Mouse (Mus musculus) CH12.LX (cell line): ENCODE results near the gene Ubap2l. TPM values are rescaled to one million over a fixed set of nuclear protein-coding genes. Genes with fewer than 3 reads are reported as not detected.

Source experiments
- DNase-seq: peaks from one replicate; pipeline ENCODE4 v3.0.0-alpha.2; 2013; ENCODE audit errors: extremely low read depth
- H3K27ac ChIP-seq: 2 replicates; pipeline ENCODE4 v1.5.1; 2012; ENCODE audit warnings: low read depth, mild to moderate bottlenecking, control low read depth, moderate library complexity; ENCODE audit not compliant: insufficient read depth
- H3K27me3 ChIP-seq: replicated peaks from 2 replicates; pipeline ENCODE3; 2012; ENCODE audit warnings: inconsistent platforms
- H3K36me3 ChIP-seq, 2 experiments: replicated peaks in 1 of 2; 2 replicates each; pipeline versions ENCODE3 to v1.6.1; 2012; ENCODE audit warnings: inconsistent platforms in 1 of 2, low read length in 1 of 2, mild to moderate bottlenecking in 1 of 2, mixed read lengths in 1 of 2, moderate library complexity in 1 of 2; ENCODE audit not compliant: control insufficient read depth in 1 of 2, insufficient read depth in 1 of 2
- H3K4me1 ChIP-seq, 2 experiments: 2 replicates each; pipeline ENCODE4 v1.6.1; 2012; ENCODE audit warnings: inconsistent platforms in 1 of 2, moderate library complexity in 1 of 2; ENCODE audit not compliant: insufficient read depth in 2 of 2, control insufficient read depth in 1 of 2
- H3K4me2 ChIP-seq: 2 replicates; pipeline ENCODE4 v1.6.1; 2012; ENCODE audit warnings: low read depth, mild to moderate bottlenecking, control low read depth; ENCODE audit not compliant: poor library complexity, insufficient read depth, severe bottlenecking
- H3K4me3 ChIP-seq, 3 experiments: fragments of 150-350 bp in 1 of 3; sonication (generic) in 1 of 3; replicated peaks in 1 of 3; 2 replicates each; pipeline versions ENCODE3 to v1.5.1; 2011 to 2012; ENCODE audit warnings: low read depth in 2 of 3, low read length in 2 of 3, mild to moderate bottlenecking in 2 of 3, moderate library complexity in 2 of 3, control low read depth in 1 of 3, improper control_type of control experiment in 1 of 3, inconsistent platforms in 1 of 3, mixed read lengths in 1 of 3; ENCODE audit not compliant: poor library complexity in 1 of 3
- H3K79me2 ChIP-seq: replicated peaks from 2 replicates; pipeline ENCODE4 v1.6.1; 2012; ENCODE audit warnings: mild to moderate bottlenecking, moderate library complexity; ENCODE audit not compliant: control insufficient read depth, poor library complexity, insufficient read depth, severe bottlenecking; ENCODE audit errors: extremely low read depth
- H3K9ac ChIP-seq: 2 replicates; pipeline ENCODE4 v1.6.1; 2012; ENCODE audit warnings: low read depth, mild to moderate bottlenecking, control low read depth, moderate library complexity; ENCODE audit not compliant: insufficient read depth
- H3K9me3 ChIP-seq: replicated peaks from 2 replicates; pipeline ENCODE3; 2012; ENCODE audit warnings: low read length, inconsistent platforms, mixed read lengths
- CHD1 ChIP-seq: IDR thresholded peaks from 2 replicates; pipeline ENCODE4 v1.6.1; 2012; ENCODE audit warnings: low read depth, low read length, improper control_type of control experiment, inconsistent platforms
- ELF1 ChIP-seq: IDR thresholded peaks from 2 replicates; pipeline ENCODE4 v1.6.1; 2014; ENCODE audit warnings: low read depth, mild to moderate bottlenecking, inconsistent platforms, low read length, improper control_type of control experiment
- EP300 ChIP-seq: IDR thresholded peaks from 2 replicates; pipeline ENCODE4 v1.6.1; 2011; ENCODE audit warnings: low read length, improper control_type of control experiment
- ETS1 ChIP-seq: conservative IDR thresholded peaks from 2 replicates; pipeline ENCODE4 v1.6.1; 2012; ENCODE audit warnings: low read depth, mild to moderate bottlenecking, inconsistent platforms, low read length, improper control_type of control experiment, moderate library complexity
- GABPA ChIP-seq: IDR thresholded peaks from 2 replicates; pipeline ENCODE4 v1.6.1; 2012; ENCODE audit warnings: low read depth, low read length, improper control_type of control experiment, inconsistent platforms; ENCODE audit not compliant: insufficient replicate concordance
- HCFC1 ChIP-seq: IDR thresholded peaks from 2 replicates; pipeline ENCODE4 v1.6.1; 2012; ENCODE audit warnings: low read depth, mild to moderate bottlenecking, inconsistent platforms, low read length, improper control_type of control experiment
- JUN ChIP-seq: IDR thresholded peaks from 2 replicates; pipeline ENCODE4 v1.6.1; 2011; ENCODE audit warnings: low read depth, mild to moderate bottlenecking, low read length, improper control_type of control experiment, moderate library complexity; ENCODE audit not compliant: insufficient read depth
- MAFK ChIP-seq: IDR thresholded peaks from 2 replicates; pipeline ENCODE4 v1.6.1; 2011; ENCODE audit warnings: low read length, improper control_type of control experiment; ENCODE audit not compliant: insufficient replicate concordance
- MEF2A ChIP-seq: IDR thresholded peaks from 2 replicates; pipeline ENCODE4 v1.6.1; 2014; ENCODE audit warnings: low read depth, mild to moderate bottlenecking, inconsistent platforms, low read length, improper control_type of control experiment, borderline replicate concordance
- MXI1 ChIP-seq: IDR thresholded peaks from 2 replicates; pipeline ENCODE4 v1.6.1; 2011; ENCODE audit warnings: mild to moderate bottlenecking, low read depth, low read length, improper control_type of control experiment
- PAX5 ChIP-seq: IDR thresholded peaks from 2 replicates; pipeline ENCODE4 v1.6.1; 2012; ENCODE audit warnings: low read length, inconsistent platforms, mixed read lengths
- POLR2A ChIP-seq: IDR thresholded peaks from 2 replicates; pipeline ENCODE4 v1.6.1; 2011; ENCODE audit warnings: low read depth, mild to moderate bottlenecking, improper control_type of control experiment, low read length
- RAD21 ChIP-seq: IDR thresholded peaks from 2 replicates; pipeline ENCODE4 v1.6.1; 2011; ENCODE audit warnings: low read depth, mild to moderate bottlenecking, low read length, improper control_type of control experiment, moderate library complexity
- SMC3 ChIP-seq: IDR thresholded peaks from 2 replicates; pipeline ENCODE4 v1.6.1; 2011; ENCODE audit warnings: low read depth, low read length, improper control_type of control experiment
- TCF12 ChIP-seq: IDR thresholded peaks from 2 replicates; pipeline ENCODE4 v1.6.1; 2014; ENCODE audit warnings: low read depth, mild to moderate bottlenecking, inconsistent platforms, low read length, improper control_type of control experiment
- USF2 ChIP-seq: conservative IDR thresholded peaks from 2 replicates; pipeline ENCODE4 v1.6.1; 2011; ENCODE audit warnings: low read depth, low read length, improper control_type of control experiment
- ZKSCAN1 ChIP-seq: IDR thresholded peaks from 2 replicates; pipeline ENCODE4 v1.6.1; 2012; ENCODE audit warnings: low read depth, inconsistent platforms, low read length, improper control_type of control experiment, borderline replicate concordance
- ZNF384 ChIP-seq: IDR thresholded peaks from 2 replicates; pipeline ENCODE4 v1.6.1; 2012; ENCODE audit warnings: low read depth, low read length, improper control_type of control experiment, inconsistent platforms
- dilution Hi-C: fragments of 300-500 bp; cut with MboI; formaldehyde crosslinking; loops from 2 replicates; pipeline ENCODE4 v1.14.3; 2020; ENCODE audit warnings: low sequenced_read_pairs; ENCODE audit not compliant: extremely low pct_unique_long_range_greater_than_20kb, extremely low pct_ligation_motif_present
- in situ Hi-C: fragments of 300-500 bp; cut with MboI; formaldehyde crosslinking; loops from 3 replicates; pipeline ENCODE4 v1.14.3; 2019; ENCODE audit warnings: low sequenced_read_pairs, low pct_ligation_motif_present, low pct_unique_long_range_greater_than_20kb, mixed read lengths
- polyA plus RNA-seq: library from polyadenylated mRNA; unstranded; fragments of >175 nt; gene quantifications from 2 replicates; pipeline ENCODE4 v1.2.1, GENCODE M21; 2012; ENCODE audit warnings: low read depth; ENCODE audit not compliant: insufficient read length
- total RNA-seq, 2 experiments: library from RNA; depleted of rRNA; stranded (reverse); fragments of 300-350 nt in 1 of 2; fragments of >200 nt in 1 of 2; gene quantifications; 2 replicates each; pipeline ENCODE4 v1.2.3; 2012 to 2014

Ubap2l gene
- total and polyA plus RNA-seq, 3 experiments = 49.0 to 201 (median 72.6) TPM

GRCm38 (mm10) chr3:90097928-90098327 is 45.5 kb upstream of the Ubap2l start:
- TF ChIP-seq ELF1 (no peak), MEF2A (no peak), PAX5 (no peak), RAD21 (no peak), ZKSCAN1 (no peak), GABPA (no peak), ZNF384 (no peak), SMC3 (no peak)
- TF ChIP-seq, all 38 proteins: peak for 0
- Histone ChIP-seq H3K4me2 (no peak overlapping the region), H3K4me3 (no peak overlapping the region), H3K79me2 (peaks cover 2% of the 10 kb centered on the region; the same call in 1 of the 2 replicates), H3K9ac (no peak overlapping the region), H3K4me1 (peaks cover 3 to 44% of the 10 kb centered on the region in 2 experiments; a peak in 3 of 4 replicates), H3K9me3 (no peaks in the 10 kb centered on the region), H3K27ac (no peak overlapping the region), H3K36me3 (peaks cover 57 to 81% of the 10 kb centered on the region in 2 experiments), H3K27me3 (no peaks in the 10 kb centered on the region)
- in situ Hi-C loops = no loop called here
- DNase-seq = no peak
- dilution Hi-C loops = no loop called here

DNA sequence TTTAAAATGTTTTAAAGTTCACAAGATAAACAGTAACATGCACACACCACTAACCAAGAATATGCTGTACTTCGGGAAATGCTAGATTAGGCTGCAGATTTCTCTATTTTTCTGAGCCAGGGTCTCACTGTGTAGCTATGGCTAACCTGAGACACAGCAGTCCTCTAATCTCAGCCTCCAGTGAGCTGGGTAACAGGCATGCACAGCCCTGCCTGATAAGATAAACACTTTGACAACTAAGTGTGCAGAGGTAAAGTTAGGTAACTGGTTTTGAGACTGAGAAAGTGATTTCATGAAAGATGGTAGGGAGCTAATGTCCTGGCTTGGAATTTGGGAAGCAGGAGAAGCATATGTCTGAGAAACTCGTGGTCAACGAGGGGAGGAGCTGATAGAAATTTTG is 42.0 kb upstream of the Ubap2l start:
- Histone ChIP-seq H3K36me3 (peaks cover 78 to 93% of the 10 kb centered on the region in 2 experiments), H3K4me2 (no peak overlapping the region), H3K27ac (no peak overlapping the region), H3K4me1 (peaks cover 0 to 25% of the 10 kb centered on the region in 2 experiments; a peak in 2 of 4 replicates), H3K9me3 (no peaks in the 10 kb centered on the region), H3K9ac (no peak overlapping the region), H3K4me3 (no peak overlapping the region), H3K79me2 (peaks cover 2% of the 10 kb centered on the region), H3K27me3 (no peaks in the 10 kb centered on the region)
- in situ Hi-C loops = no loop called here
- no peak for TF ChIP-seq TCF12
- 0 out of 2 replicates have a peak, but pooled peaks have one; percentile 26 for TF ChIP-seq MXI1
- no peak for DNase-seq
- dilution Hi-C loops = no loop called here

GRCm38 (mm10) chr3:90090892-90091291 is 38.5 kb upstream of the Ubap2l start:
- H3K79me2 ChIP-seq = peaks cover 18% of the 10 kb centered on the region
- H3K4me2 ChIP-seq = no peak overlapping the region
- no peaks in the 10 kb centered on the region for H3K27me3 ChIP-seq
- H3K4me1 ChIP-seq = peaks cover 0 to 37% of the 10 kb centered on the region in 2 experiments; a peak in 2 of 4 replicates
- DNase-seq = no peak
- dilution Hi-C loops = no loop called here
- TF ChIP-seq ZNF384 (no peak), JUN (no peak), EP300 (no peak), ZKSCAN1 (no peak), POLR2A (no peak; the same call in 1 of the 2 replicates), RAD21 (no peak), CHD1 (no peak), USF2 (no peak), MAFK (no peak), ETS1 (no peak), HCFC1 (no peak)
- TF ChIP-seq, all 38 proteins: peak for 0
- Histone ChIP-seq H3K4me3 (no peak overlapping the region), H3K9ac (no peak overlapping the region), H3K27ac (no peak overlapping the region), H3K36me3 (peaks cover 85 to 99% of the 10 kb centered on the region in 2 experiments), H3K9me3 (no peaks in the 10 kb centered on the region)
- in situ Hi-C loops = no loop called here
